17 mouse cellular contexts compared by ENCODE assay signal in genomic region chr6:71769901-71770690, GRCm38 (mm10). TPM values are rescaled to one million over a fixed set of nuclear protein-coding genes. Genes with fewer than 3 reads are reported as not detected.
DNase-seq lines count a peak whose midpoint lies in the region; ATAC-seq lines count a peak whose summit lies in the region.
"Had no signal": no experiment of that assay in that cellular context is flagged by ENCODE, and none has a peak within 500 bp of the region (broad histone marks: within the 10 kb centered on the region; RNA-seq: fewer than 3 reads in every experiment).

No protein-coding gene starts in this region.

- H3K9ac ChIP-seq in heart, embryonic 16.5 days (ENCODE audit: low read length), result no peak overlapping the region
- H3K9ac ChIP-seq in heart, embryonic 11.5 days (ENCODE audit: low read depth, low read length), result no peak overlapping the region
- H3K9ac ChIP-seq: embryonic facial prominence, embryonic 15.5 days; heart, embryonic 12.5 days; neural tube, embryonic 12.5 days; stomach, embryonic 15.5 days had no signal

- peak; percentile 13 for DNase-seq in CD4-positive, CD25-positive, alpha-beta regulatory T cell, adult 2 months (ENCODE audit: low read depth, low spot score)
- DNase-seq in retina, postnatal 1 day, result peak; percentile 14
- no peak for DNase-seq in retina, embryonic 14.5 days (ENCODE audit: low spot score)
- DNase-seq in left cerebral cortex, adult 9 months (ENCODE audit: low spot score in 2 of 2), result no peak
- DNase-seq in frontal cortex, adult 2 months (ENCODE audit: extremely low spot score in 1 of 2, low spot score in 1 of 2), result no peak
- DNase-seq: layer of hippocampus, postnatal 36 days; right cerebral cortex, postnatal 25 days had no signal

- no peak overlapping the region for H3K4me3 ChIP-seq in heart, embryonic 16.5 days (ENCODE audit: low read length)
- no peak overlapping the region for H3K4me3 ChIP-seq in heart, embryonic 11.5 days (ENCODE audit: low read depth, low read length)
- H3K4me3 ChIP-seq: embryonic facial prominence, embryonic 15.5 days; heart, embryonic 12.5 days; neural tube, embryonic 12.5 days; stomach, embryonic 15.5 days had no signal

- WGBS in heart, embryonic 16.5 days, result 76% methylated on average over 12 of the region's 12 CpGs
- 79% methylated on average over 12 of the region's 12 CpGs for WGBS in heart, embryonic 11.5 days (ENCODE audit: insufficient replicate concordance)

- no peak overlapping the region for H3K27ac ChIP-seq in heart, embryonic 16.5 days (ENCODE audit: low read length)
- no peak overlapping the region for H3K27ac ChIP-seq in heart, embryonic 11.5 days (ENCODE audit: low read depth, low read length)
- H3K27ac ChIP-seq: embryonic facial prominence, embryonic 15.5 days; macrophage; neural tube, embryonic 12.5 days; stomach, embryonic 15.5 days had no signal

- H3K9me3 ChIP-seq in heart, embryonic 16.5 days (replicated peaks; ENCODE audit: control insufficient read depth, low read length), result peaks cover 5% of the 10 kb centered on the region
- H3K9me3 ChIP-seq in heart, embryonic 11.5 days (replicated peaks; ENCODE audit: control insufficient read depth, low read length), result no peaks in the 10 kb centered on the region
- H3K9me3 ChIP-seq: embryonic facial prominence, embryonic 15.5 days; neural tube, embryonic 12.5 days; stomach, embryonic 15.5 days had no signal

- no peaks in the 10 kb centered on the region for H3K4me1 ChIP-seq in heart, embryonic 16.5 days (ENCODE audit: control insufficient read depth, insufficient read depth, low read length)
- no peaks in the 10 kb centered on the region for H3K4me1 ChIP-seq in heart, embryonic 11.5 days (ENCODE audit: control insufficient read depth, insufficient read depth, low read length)
- H3K4me1 ChIP-seq: embryonic facial prominence, embryonic 15.5 days; heart, embryonic 12.5 days; neural tube, embryonic 12.5 days; stomach, embryonic 15.5 days had no signal

- ATAC-seq in CD4-positive, CD25-positive, alpha-beta regulatory T cell, adult 4 months, result no peak
- peak; percentile 30; the same call in 1 of the 2 replicates for ATAC-seq in heart, embryonic 16.5 days (replicated peaks; ENCODE audit: extremely low read depth, insufficient read depth, low FRiP score)
- ATAC-seq in heart, embryonic 11.5 days (replicated peaks; ENCODE audit: insufficient number of reproducible peaks, low FRiP score, low TSS enrichment), result no peak
- ATAC-seq: intestine, embryonic 16.5 days had no signal

- no peak overlapping the region for H3K4me2 ChIP-seq in heart, embryonic 16.5 days (ENCODE audit: low read depth, low read length)
- H3K4me2 ChIP-seq in heart, embryonic 11.5 days, result no peak overlapping the region
- H3K4me2 ChIP-seq: embryonic facial prominence, embryonic 15.5 days; heart, embryonic 12.5 days; liver, embryonic 11.5 days; neural tube, embryonic 12.5 days; stomach, embryonic 15.5 days had no signal

- H3K27me3 ChIP-seq in heart, embryonic 16.5 days (ENCODE audit: control insufficient read depth, insufficient read depth, low read length), result no peaks in the 10 kb centered on the region
- H3K27me3 ChIP-seq in heart, embryonic 11.5 days (ENCODE audit: control insufficient read depth, insufficient read depth, low read length), result no peaks in the 10 kb centered on the region
- H3K27me3 ChIP-seq: embryonic facial prominence, embryonic 15.5 days; heart, embryonic 12.5 days; neural tube, embryonic 12.5 days; stomach, embryonic 15.5 days had no signal

- H3K36me3 ChIP-seq in heart, embryonic 16.5 days (ENCODE audit: control insufficient read depth, insufficient read depth), result peaks cover 6% of the 10 kb centered on the region; the same call in 1 of the 2 replicates
- no peaks in the 10 kb centered on the region for H3K36me3 ChIP-seq in heart, embryonic 11.5 days (ENCODE audit: control insufficient read depth, insufficient read depth, low read length)
- H3K36me3 ChIP-seq: embryonic facial prominence, embryonic 15.5 days; stomach, embryonic 15.5 days had no signal

RNA-seq across cellular contexts. Expression of gene Mrpl35, which starts 56.7 kb away (rescaled TPM):
- 10 to 100 TPM; 51.8 to 63.1 TPM for polyA plus RNA-seq in CD4-positive, CD25-positive, alpha-beta regulatory T cell, adult 4 months (2017; shearing (Covaris generic))
- 61.3 and 61.7 TPM in 2 replicates for polyA plus RNA-seq in heart, embryonic 16.5 days (2015; fragmentation: Nextera tagmentation; extraction: Ambion mirVana)
- polyA plus RNA-seq in heart, embryonic 11.5 days (2014; fragmentation: Nextera tagmentation; extraction: Ambion mirVana), result 60.9 and 65.3 TPM in 2 replicates
- polyA plus RNA-seq in frontal cortex, adult 2 months (2012; rRNA removed), result 16.6 and 18.4 TPM in 2 replicates

Comparison
In these comparisons a context has a peak if more than half of its experiments do, and no peak if none do; other contexts are left out.
1. DNase-seq: peak in CD4-positive, CD25-positive, alpha-beta regulatory T cell, adult 2 months (single experiment) and retina, postnatal 1 day (single experiment); none in retina, embryonic 14.5 days (single experiment), left cerebral cortex, adult 9 months (0 of 2) and frontal cortex, adult 2 months (0 of 2).